Mouse (Mus musculus) stomach, postnatal 0 days (tissue): Measurements from ENCODE around the gene Mob1b.

ENCODE experiments used
- CTCF ChIP-seq: IDR thresholded peaks from 2 replicates; pipeline ENCODE4 v1.5.1; 2016; ENCODE audit warnings: antibody characterized with exemption, low read depth, mild to moderate bottlenecking, moderate library complexity
- EP300 ChIP-seq: optimal IDR thresholded peaks from 2 replicates; pipeline ENCODE3; 2016; ENCODE audit warnings: antibody characterized with exemption

- no peak for TF ChIP-seq CTCF
- no peak for TF ChIP-seq EP300
These were observed 43.9 kb downstream of the Mob1b start for GRCm38 (mm10) chr5:88764430-88764986.
